12 mouse cellular contexts compared by ENCODE assay signal in the genomic region with DNA sequence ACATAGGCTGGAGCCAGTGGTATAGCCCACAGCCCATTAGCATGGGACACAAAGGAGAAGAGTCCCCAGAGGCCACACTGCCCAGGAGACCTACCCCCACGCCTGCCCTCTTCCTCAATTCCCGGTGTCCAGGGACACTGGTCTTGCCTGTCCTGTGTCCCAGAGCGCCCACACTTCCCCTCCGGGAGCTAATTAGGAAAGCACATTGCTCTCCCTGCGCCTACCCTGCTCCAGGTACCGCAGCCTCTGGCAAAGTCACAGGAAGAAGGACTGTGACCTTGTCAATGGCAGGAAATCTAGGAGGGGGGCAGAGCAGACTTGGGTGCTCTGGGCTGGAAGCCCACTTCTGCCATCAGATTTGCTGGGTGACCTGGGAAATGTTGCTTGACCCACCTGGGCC. TPM values are rescaled to one million over a fixed set of nuclear protein-coding genes. Genes with fewer than 3 reads are reported as not detected.
DNase-seq lines count a peak whose midpoint lies in the region; ATAC-seq lines count a peak whose summit lies in the region.
"Had no signal": no experiment of that assay in that cellular context is flagged by ENCODE, and none has a peak within 500 bp of the region (broad histone marks: within the 10 kb centered on the region; RNA-seq: fewer than 3 reads in every experiment).

No protein-coding gene starts in this region.

- H3K36me3 ChIP-seq in hindbrain, embryonic 11.5 days (ENCODE audit: control insufficient read depth, insufficient read depth, low read length) = no peaks in the 10 kb centered on the region
- no peaks in the 10 kb centered on the region for H3K36me3 ChIP-seq in hindbrain, embryonic 14.5 days (replicated peaks; ENCODE audit: control insufficient read depth, insufficient read depth)
- H3K36me3 ChIP-seq in heart, embryonic 16.5 days (ENCODE audit: control insufficient read depth, insufficient read depth) = no peaks in the 10 kb centered on the region
- no peaks in the 10 kb centered on the region for H3K36me3 ChIP-seq in liver, embryonic 11.5 days (ENCODE audit: control insufficient read depth, insufficient read depth, low read length)
- H3K36me3 ChIP-seq: liver, embryonic 12.5 days had no signal

- no peak overlapping the region for H3K27ac ChIP-seq in hindbrain, embryonic 11.5 days (ENCODE audit: low read depth, low read length)
- H3K27ac ChIP-seq in hindbrain, embryonic 14.5 days = no peak overlapping the region
- 0 out of 2 replicates have a peak overlapping the region, but pooled peaks have one; percentile 29 for H3K27ac ChIP-seq in heart, embryonic 16.5 days (ENCODE audit: low read length)
- H3K27ac ChIP-seq in liver, embryonic 11.5 days (ENCODE audit: low read depth, low read length) = no peak overlapping the region
- H3K27ac ChIP-seq: liver, embryonic 12.5 days had no signal

- no peak for DNase-seq in hindbrain, embryonic 11.5 days (ENCODE audit: low spot score)
- DNase-seq in hindbrain, embryonic 14.5 days (ENCODE audit: low spot score) = no peak
- peak; percentile 22 for DNase-seq in adrenal gland, postnatal 25 days
- peak; percentile 46 to 78 for DNase-seq in kidney, postnatal 25 days
- DNase-seq in layer of hippocampus, postnatal 36 days = no peak
- DNase-seq in liver, embryonic 11.5 days (ENCODE audit: low spot score) = no peak
- DNase-seq: cerebellum, postnatal 25 days; right cerebral cortex, postnatal 4 days had no signal

- 0 out of 2 replicates have a peak, but pooled peaks have one; percentile 15 for ATAC-seq in hindbrain, embryonic 11.5 days (ENCODE audit: low FRiP score)
- no peak for ATAC-seq in hindbrain, embryonic 14.5 days (ENCODE audit: low FRiP score)
- no peak for ATAC-seq in heart, embryonic 16.5 days (replicated peaks; ENCODE audit: extremely low read depth, insufficient read depth, low FRiP score)
- ATAC-seq in liver, embryonic 11.5 days (replicated peaks; ENCODE audit: low FRiP score) = no peak
- ATAC-seq: liver, embryonic 12.5 days had no signal

- H3K9me3 ChIP-seq in hindbrain, embryonic 11.5 days (ENCODE audit: control insufficient read depth, low read length) = no peaks in the 10 kb centered on the region
- no peaks in the 10 kb centered on the region for H3K9me3 ChIP-seq in hindbrain, embryonic 14.5 days (ENCODE audit: control insufficient read depth, low read length)
- no peaks in the 10 kb centered on the region for H3K9me3 ChIP-seq in heart, embryonic 16.5 days (replicated peaks; ENCODE audit: control insufficient read depth, low read length)
- H3K9me3 ChIP-seq in liver, embryonic 11.5 days (ENCODE audit: control insufficient read depth, low read length) = no peaks in the 10 kb centered on the region
- H3K9me3 ChIP-seq: liver, embryonic 12.5 days had no signal

- no peak overlapping the region for H3K4me2 ChIP-seq in hindbrain, embryonic 11.5 days (replicated peaks; ENCODE audit: low read depth, low read length)
- no peak overlapping the region for H3K4me2 ChIP-seq in hindbrain, embryonic 14.5 days (replicated peaks)
- H3K4me2 ChIP-seq in heart, embryonic 16.5 days (ENCODE audit: low read depth, low read length) = no peak overlapping the region
- H3K4me2 ChIP-seq in liver, embryonic 11.5 days = no peak overlapping the region
- H3K4me2 ChIP-seq: liver, embryonic 12.5 days had no signal

- H3K4me1 ChIP-seq in hindbrain, embryonic 11.5 days (replicated peaks; ENCODE audit: control insufficient read depth, insufficient read depth, low read length) = no peaks in the 10 kb centered on the region; the same call in 1 of the 2 replicates
- no peaks in the 10 kb centered on the region for H3K4me1 ChIP-seq in hindbrain, embryonic 14.5 days (replicated peaks; ENCODE audit: control insufficient read depth, insufficient read depth, low read length)
- peaks cover 4% of the 10 kb centered on the region; the same call in 1 of the 2 replicates for H3K4me1 ChIP-seq in heart, embryonic 16.5 days (ENCODE audit: control insufficient read depth, insufficient read depth, low read length)
- H3K4me1 ChIP-seq in liver, embryonic 11.5 days (replicated peaks; ENCODE audit: control insufficient read depth, insufficient read depth, low read length) = no peaks in the 10 kb centered on the region
- H3K4me1 ChIP-seq: liver, embryonic 12.5 days had no signal

- H3K4me3 ChIP-seq in hindbrain, embryonic 11.5 days (ENCODE audit: low read depth, low read length) = no peak overlapping the region
- H3K4me3 ChIP-seq in hindbrain, embryonic 14.5 days (replicated peaks; ENCODE audit: low read length) = no peak overlapping the region
- H3K4me3 ChIP-seq in heart, embryonic 16.5 days (ENCODE audit: low read length) = no peak overlapping the region
- H3K4me3 ChIP-seq in liver, embryonic 11.5 days (ENCODE audit: low read depth, low read length) = no peak overlapping the region
- H3K4me3 ChIP-seq: liver, embryonic 12.5 days had no signal

- H3K9ac ChIP-seq in hindbrain, embryonic 11.5 days (ENCODE audit: low read depth, low read length) = no peak overlapping the region
- no peak overlapping the region for H3K9ac ChIP-seq in hindbrain, embryonic 14.5 days
- no peak overlapping the region for H3K9ac ChIP-seq in heart, embryonic 16.5 days (ENCODE audit: low read length)
- H3K9ac ChIP-seq in liver, embryonic 11.5 days (ENCODE audit: low read depth, low read length) = no peak overlapping the region
- H3K9ac ChIP-seq: liver, embryonic 12.5 days had no signal

- WGBS in hindbrain, embryonic 11.5 days = 51% methylated on average over 6 of the region's 6 CpGs
- 57% methylated on average over 6 of the region's 6 CpGs for WGBS in hindbrain, embryonic 14.5 days
- 62% methylated on average over 6 of the region's 6 CpGs for WGBS in heart, embryonic 16.5 days
- 57% methylated on average over 6 of the region's 6 CpGs for WGBS in liver, embryonic 11.5 days

- H3K27me3 ChIP-seq in hindbrain, embryonic 11.5 days (ENCODE audit: control insufficient read depth, insufficient read depth, low read length) = no peaks in the 10 kb centered on the region
- peaks cover 5% of the 10 kb centered on the region; the same call in 1 of the 2 replicates for H3K27me3 ChIP-seq in hindbrain, embryonic 14.5 days (ENCODE audit: control insufficient read depth, insufficient read depth, low read length)
- H3K27me3 ChIP-seq in heart, embryonic 16.5 days (ENCODE audit: control insufficient read depth, insufficient read depth, low read length) = peaks cover 12% of the 10 kb centered on the region
- H3K27me3 ChIP-seq in liver, embryonic 11.5 days (replicated peaks; ENCODE audit: control insufficient read depth, insufficient read depth, low read length) = peaks cover 7% of the 10 kb centered on the region

RNA-seq across cellular contexts. Expression of a gene that starts 7.0 kb away (rescaled TPM):
- 10.7 and 13.1 TPM in 2 replicates for polyA plus RNA-seq in hindbrain, embryonic 11.5 days (2014; fragmentation: Nextera tagmentation; extraction: Ambion mirVana)
- 1.6 and 2.3 TPM in 2 replicates for polyA plus RNA-seq in hindbrain, embryonic 14.5 days (2014; fragmentation: Nextera tagmentation; extraction: Ambion mirVana)
- 3.6 and 5.0 TPM in 2 replicates for total RNA-seq in adrenal gland, postnatal 25 days (2021)
- 13.4 and 14.0 TPM in 2 replicates for polyA plus RNA-seq in heart, embryonic 16.5 days (2015; fragmentation: Nextera tagmentation; extraction: Ambion mirVana)
- 1 to 10 TPM; 2.9 to 4.3 TPM for total RNA-seq in layer of hippocampus, postnatal 36 days (2021)
- 2.6 and 2.8 TPM in 2 replicates for polyA plus RNA-seq in liver, embryonic 11.5 days (2014; fragmentation: Nextera tagmentation; extraction: Ambion mirVana)
- total RNA-seq: CH12.LX; neutrophil, adult 5-6 weeks had no signal

RNA-seq across cellular contexts. Expression of a gene that starts 45.1 kb away (rescaled TPM):
- 13.4 and 14.8 TPM in 2 replicates for polyA plus RNA-seq in hindbrain, embryonic 11.5 days (2014; fragmentation: Nextera tagmentation; extraction: Ambion mirVana)
- polyA plus RNA-seq in hindbrain, embryonic 14.5 days (2014; fragmentation: Nextera tagmentation; extraction: Ambion mirVana) = 22.5 and 26.2 TPM in 2 replicates
- total RNA-seq in adrenal gland, postnatal 25 days (2021) = 131 and 337 TPM in 2 replicates
- 7.6 and 10.3 TPM in 2 replicates for polyA plus RNA-seq in heart, embryonic 16.5 days (2015; fragmentation: Nextera tagmentation; extraction: Ambion mirVana)
- 10 to 100 TPM; 71.6 to 77.6 TPM for total RNA-seq in layer of hippocampus, postnatal 36 days (2021)
- polyA plus RNA-seq in liver, embryonic 11.5 days (2014; fragmentation: Nextera tagmentation; extraction: Ambion mirVana) = 9.5 and 12.0 TPM in 2 replicates
- total RNA-seq: CH12.LX had no signal

Comparison
In these comparisons a context has a peak if more than half of its experiments do, and no peak if none do; other contexts are left out.
1. DNase-seq: peak in adrenal gland, postnatal 25 days (single experiment) and kidney, postnatal 25 days (2 of 2); none in hindbrain, embryonic 11.5 days (single experiment), hindbrain, embryonic 14.5 days (single experiment), layer of hippocampus, postnatal 36 days (0 of 2) and liver, embryonic 11.5 days (single experiment).